Mouse (Mus musculus): ENCODE data around the gene Gm11168. TPM values are rescaled to one million over a fixed set of nuclear protein-coding genes. Genes with fewer than 3 reads are reported as not detected.
A peak's percentile ranks its signal among the peaks of the same experiment; 100 is the strongest.
"Not testable (repeated sequence)": the region's sequence is repeated elsewhere in the genome, so short reads cannot be mapped to it uniquely, and the experiment has no call there.

The Gm11168 gene
- total RNA-seq, 2 experiments from 2014 or later, result not detected

GRCm38 (mm10) chr9:3025653-3026052 is 22.5 kb downstream of the Gm11168 start:
- peak; percentile 74 for DNase-seq

- DNase-seq, result not testable (repeated sequence)
Observed at GRCm38 (mm10) chr9:3026136-3026535, 23.0 kb downstream of the Gm11168 start.

GRCm38 (mm10) chr9:3026741-3027140 is 23.6 kb downstream of the Gm11168 start:
- not testable (repeated sequence) for DNase-seq

- not testable (repeated sequence) for DNase-seq
Observed at GRCm38 (mm10) chr9:3027200-3027599, 24.1 kb downstream of the Gm11168 start.

- peak; percentile 25 for DNase-seq
Observed at GRCm38 (mm10) chr9:3029276-3030000, 26.3 kb downstream of the Gm11168 start.

GRCm38 (mm10) chr9:3030677-3031318 is 27.7 kb downstream of the Gm11168 start:
- DNase-seq, result not testable (repeated sequence)

DNA sequence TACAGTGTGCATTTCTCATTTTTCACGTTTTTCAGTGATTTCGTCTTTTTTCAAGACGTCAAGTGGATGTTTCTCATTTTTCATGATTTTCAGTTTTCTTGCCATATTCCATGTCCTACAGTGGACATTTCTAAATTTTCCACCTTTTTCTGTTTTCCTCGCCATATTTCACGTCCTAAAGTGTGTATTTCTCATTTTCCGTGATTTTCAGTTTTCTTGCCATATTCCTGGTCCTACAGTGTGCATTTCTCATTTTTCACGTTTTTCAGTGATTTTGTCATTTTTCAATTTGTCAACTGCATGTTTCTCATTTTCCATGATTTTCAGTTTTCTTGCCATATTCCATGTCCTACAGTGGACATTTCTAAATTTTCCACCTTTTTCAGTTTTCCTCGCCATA is 31.2 kb downstream of the Gm11168 start, which contains the start of gene Gm17535:
Gene Gm17535, plus strand, starts transcription at position 301 of the 400 bp plus-strand sequence.
- DNase-seq, result not testable (repeated sequence)

DNA sequence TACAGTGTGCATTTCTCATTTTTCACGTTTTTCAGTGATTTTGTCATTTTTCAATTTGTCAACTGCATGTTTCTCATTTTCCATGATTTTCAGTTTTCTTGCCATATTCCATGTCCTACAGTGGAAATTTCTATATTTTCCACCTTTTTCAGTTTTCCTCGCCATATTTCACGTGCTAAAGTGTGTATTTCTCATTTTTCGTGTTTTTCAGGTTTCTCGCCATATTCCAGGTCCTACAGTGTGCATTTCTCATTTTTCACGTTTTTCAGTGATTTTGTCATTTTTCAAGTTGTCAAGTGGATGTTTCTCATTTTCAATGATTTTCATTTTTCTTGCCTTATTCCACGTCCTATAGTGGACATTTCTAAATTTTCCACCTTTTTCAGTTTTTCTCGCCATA is 33.4 kb downstream of the Gm11168 start, which contains the start of gene Gm10715:
Gene Gm10715, plus strand, starts transcription at position 301 of the 400 bp plus-strand sequence.
- not testable (repeated sequence) for DNase-seq

GRCm38 (mm10) chr9:3038161-3038560 is 35.0 kb downstream of the Gm11168 start:
- DNase-seq, result not testable (repeated sequence)

Small RNA genes lying within 50 kb of the gene (microRNA-seq; reads per million reads assigned to microRNA genes)
- 0 reads per million in 2 experiments for gene Mir101c

Other genes starting within 250 kb of the Gm11168 start
- not detected for gene Gm10722, start 2.4 kb upstream of the Gm11168 start, total RNA-seq (2021)
- gene Gm10721, start 9.8 kb downstream of the Gm11168 start, total RNA-seq (2021), result under 1 TPM in 1 of 2 experiments, not detected in 1; 0.93 TPM
- not detected for gene Gm10720, start 12.3 kb downstream of the Gm11168 start, total RNA-seq (2021)
- gene Gm10719, start 14.1 kb downstream of the Gm11168 start, total RNA-seq (2021), result under 1 TPM; 0.52 to 0.54 TPM
- 1 to 10 TPM in 1 of 2 experiments, under 1 TPM in 1; 0.45 to 1.1 TPM for gene Gm10718, start 20.2 kb downstream of the Gm11168 start, total RNA-seq (2021)
- gene Gm10717, start 22.1 kb downstream of the Gm11168 start, total RNA-seq (2021), result not detected
- gene Gm17535, start 31.3 kb downstream of the Gm11168 start, total RNA-seq (2021), result not detected
- gene Gm10715, start 33.5 kb downstream of the Gm11168 start, total RNA-seq (2021), result not detected

All from heart, postnatal 4 days (tissue).